Mouse (Mus musculus) embryonic facial prominence, embryonic 11.5 days (tissue): ENCODE results near the gene Dnah6. TPM values are rescaled to one million over a fixed set of nuclear protein-coding genes. Genes with fewer than 3 reads are reported as not detected.
A peak's percentile ranks its signal among the peaks of the same experiment; 100 is the strongest.

Experiments used
- ATAC-seq: fragments of 200-750 bp; cut with Nextera tagmentation; replicated peaks from 2 replicates; pipeline ENCODE4 v1.8.0; 2017; ENCODE audit warnings: low read depth; ENCODE audit not compliant: insufficient number of reproducible peaks, low FRiP score, low TSS enrichment
- DNase-seq: peaks from one replicate; pipeline ENCODE4 v3.0.0-alpha.2; 2015; ENCODE audit warnings: low spot score
- H3K27ac ChIP-seq: fragments of 300-500 bp; sonication (generic); replicated peaks from 2 replicates; pipeline ENCODE4 v1.5.1; 2014; ENCODE audit warnings: mild to moderate bottlenecking, low read depth, low read length, control low read depth
- H3K27me3 ChIP-seq: fragments of 300-500 bp; sonication (generic); 2 replicates; pipeline ENCODE4 v1.6.1; 2014; ENCODE audit warnings: mild to moderate bottlenecking, low read length, moderate library complexity, mixed read lengths; ENCODE audit not compliant: control insufficient read depth, insufficient read depth
- H3K36me3 ChIP-seq: fragments of 300-500 bp; sonication (generic); replicated peaks from 2 replicates; pipeline ENCODE4 v1.6.1; 2014; ENCODE audit warnings: low read depth, mild to moderate bottlenecking, low read length, moderate library complexity, mixed read lengths; ENCODE audit not compliant: control insufficient read depth, insufficient read depth
- H3K4me1 ChIP-seq: fragments of 300-500 bp; sonication (generic); 2 replicates; pipeline ENCODE4 v1.6.1; 2014; ENCODE audit warnings: low read length, mixed read lengths; ENCODE audit not compliant: control insufficient read depth, insufficient read depth
- H3K4me2 ChIP-seq: fragments of 300-500 bp; sonication (generic); 2 replicates; pipeline ENCODE4 v1.6.1; 2014; ENCODE audit warnings: low read depth, mild to moderate bottlenecking, control low read depth, low read length, moderate library complexity
- H3K4me3 ChIP-seq: fragments of 300-500 bp; sonication (generic); 2 replicates; pipeline ENCODE4 v1.5.1; 2014; ENCODE audit warnings: low read depth, low read length, control low read depth
- H3K9ac ChIP-seq: fragments of 300-500 bp; sonication (generic); replicated peaks from 2 replicates; pipeline ENCODE4 v1.6.1; 2014; ENCODE audit warnings: mild to moderate bottlenecking, control low read depth, low read length
- H3K9me3 ChIP-seq: fragments of 300-500 bp; sonication (generic); replicated peaks from 2 replicates; pipeline ENCODE4 v1.6.1; 2016; ENCODE audit warnings: mild to moderate bottlenecking, low read length, inconsistent platforms, mixed read lengths; ENCODE audit not compliant: control insufficient read depth
- WGBS: fragments of 180-500 bp; shearing (Covaris S2); extraction: QIAGEN DNeasy Blood & Tissue Kit; methylation state at CpG from one replicate; pipeline ENCODE4 v1.1.7; 2014; 5-methylcytosine and 5-hydroxymethylcytosine counted together
- polyA plus RNA-seq: library from polyadenylated mRNA; unstranded; fragments of >200 nt; fragmentation: Nextera tagmentation; extraction: Ambion mirVana; gene quantifications from 2 replicates; pipeline ENCODE4 v1.2.1, GENCODE M21; 2014

The Dnah6 gene
- polyA plus RNA-seq, 1 experiment from 2014 or later, result 0.04 TPM

DNA sequence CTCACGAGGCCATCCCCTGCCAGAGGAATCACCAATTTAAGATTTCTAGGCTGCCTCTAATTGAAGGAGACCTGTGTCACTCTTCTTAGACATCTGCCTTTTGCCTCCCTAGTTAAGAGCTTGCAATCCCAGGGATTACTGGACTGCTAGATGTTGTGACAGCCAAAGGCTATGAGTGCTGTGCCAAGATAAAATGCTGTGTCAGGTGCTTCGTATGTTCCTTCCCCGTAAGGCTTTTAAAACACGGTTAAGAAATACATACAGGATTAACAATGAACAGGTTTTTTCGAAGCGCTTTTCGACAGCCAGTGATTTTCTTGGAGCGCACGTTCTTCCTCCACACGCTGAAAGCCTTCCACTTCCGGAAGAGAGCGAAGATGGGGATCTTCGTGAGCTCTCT, 26.2 kb downstream of the Dnah6 start:
- no peak overlapping the region for H3K4me3 ChIP-seq
- H3K9me3 ChIP-seq, result no peaks in the 10 kb centered on the region
- no peak for DNase-seq
- H3K27me3 ChIP-seq, result no peaks in the 10 kb centered on the region
- H3K4me1 ChIP-seq, result no peaks in the 10 kb centered on the region
- H3K27ac ChIP-seq, result no peak overlapping the region
- no peak for ATAC-seq
- 90% methylated on average over 13 of the region's 13 CpGs for WGBS
- H3K9ac ChIP-seq, result no peak overlapping the region
- H3K36me3 ChIP-seq, result no peaks in the 10 kb centered on the region
- H3K4me2 ChIP-seq, result no peak overlapping the region

DNA sequence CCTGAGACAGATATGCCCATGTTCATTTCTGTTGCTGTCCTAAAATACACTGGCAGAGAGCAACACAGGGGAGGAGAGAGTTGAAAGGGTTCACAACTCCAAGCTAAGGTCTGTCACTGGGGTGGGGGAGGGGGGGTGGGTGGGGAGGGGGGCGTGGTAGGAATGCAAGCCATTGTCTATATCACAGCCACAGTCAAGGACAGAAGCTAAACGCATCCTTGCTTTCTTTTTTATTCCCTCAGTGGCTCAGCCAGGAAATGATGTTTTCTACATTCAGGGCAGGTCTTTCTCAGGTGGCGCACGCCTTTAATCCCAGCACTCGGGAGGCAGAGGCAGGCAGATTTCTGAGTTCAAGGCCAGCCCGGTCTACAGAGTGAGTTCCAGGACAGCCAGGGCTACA, 30.7 kb downstream of the Dnah6 start:
- Histone ChIP-seq H3K9me3 (no peaks in the 10 kb centered on the region), H3K36me3 (no peaks in the 10 kb centered on the region), H3K4me2 (no peak overlapping the region), H3K27ac (no peak overlapping the region), H3K27me3 (no peaks in the 10 kb centered on the region), H3K9ac (no peak overlapping the region), H3K4me3 (no peak overlapping the region), H3K4me1 (no peaks in the 10 kb centered on the region)
- DNase-seq (no peak), ATAC-seq (no peak)
- WGBS, result 79% methylated on average over 6 of the region's 6 CpGs

DNA sequence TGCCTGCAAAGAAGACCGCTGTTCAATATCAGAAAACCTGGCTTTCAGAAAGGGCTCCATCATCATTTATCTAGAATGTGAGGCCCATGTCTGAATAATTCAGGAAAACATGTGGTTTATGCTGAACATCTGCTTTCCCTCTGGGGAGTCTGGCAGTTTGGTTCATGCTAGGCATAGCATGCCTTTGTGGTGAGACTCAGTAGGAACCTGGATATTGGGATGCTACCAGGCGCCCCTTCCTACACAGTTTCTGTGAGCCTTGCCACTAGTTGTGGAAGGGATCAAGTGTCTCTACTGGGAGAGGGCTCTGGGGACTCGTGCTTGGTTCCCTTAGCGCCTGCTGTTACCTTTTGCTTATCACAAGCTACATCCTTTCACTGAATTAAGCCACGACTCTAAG, 37.2 kb downstream of the Dnah6 start:
- H3K9ac ChIP-seq, result no peak overlapping the region
- H3K4me2 ChIP-seq, result no peak overlapping the region
- H3K36me3 ChIP-seq, result no peaks in the 10 kb centered on the region
- ATAC-seq (no peak), DNase-seq (peak; percentile 8)
- no peak overlapping the region for H3K27ac ChIP-seq
- H3K4me1 ChIP-seq, result no peaks in the 10 kb centered on the region
- H3K4me3 ChIP-seq, result no peak overlapping the region
- 74% methylated on average over 5 of the region's 5 CpGs for WGBS
- no peaks in the 10 kb centered on the region for H3K9me3 ChIP-seq
- H3K27me3 ChIP-seq, result no peaks in the 10 kb centered on the region

DNA sequence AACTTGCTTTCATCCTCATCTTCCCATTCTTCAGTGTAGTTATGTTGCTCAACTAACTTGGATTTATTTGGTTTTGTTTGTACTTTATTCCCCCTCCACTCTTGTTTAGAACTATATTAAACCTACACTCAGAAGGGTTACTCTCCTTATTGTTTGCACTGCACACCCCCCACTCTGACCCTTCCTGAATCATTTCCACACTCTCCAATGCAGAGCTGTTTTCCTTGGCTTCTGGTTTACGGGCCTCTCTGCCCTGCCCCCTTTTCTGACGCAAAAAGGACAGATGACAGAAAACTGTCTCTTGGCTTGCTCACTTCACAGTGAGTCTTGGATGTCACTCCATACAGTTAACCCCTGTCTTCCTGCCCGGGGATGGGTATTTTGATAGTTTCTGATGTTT, 38.5 kb downstream of the Dnah6 start:
- ATAC-seq (no peak), DNase-seq (no peak)
- H3K4me1 ChIP-seq, result no peaks in the 10 kb centered on the region
- H3K4me3 ChIP-seq, result no peak overlapping the region
- H3K36me3 ChIP-seq, result no peaks in the 10 kb centered on the region
- no peaks in the 10 kb centered on the region for H3K9me3 ChIP-seq
- H3K27me3 ChIP-seq, result no peaks in the 10 kb centered on the region
- H3K4me2 ChIP-seq, result no peak overlapping the region
- no peak overlapping the region for H3K9ac ChIP-seq
- WGBS, result 43% methylated on average over 3 of the region's 3 CpGs
- no peak overlapping the region for H3K27ac ChIP-seq

DNA sequence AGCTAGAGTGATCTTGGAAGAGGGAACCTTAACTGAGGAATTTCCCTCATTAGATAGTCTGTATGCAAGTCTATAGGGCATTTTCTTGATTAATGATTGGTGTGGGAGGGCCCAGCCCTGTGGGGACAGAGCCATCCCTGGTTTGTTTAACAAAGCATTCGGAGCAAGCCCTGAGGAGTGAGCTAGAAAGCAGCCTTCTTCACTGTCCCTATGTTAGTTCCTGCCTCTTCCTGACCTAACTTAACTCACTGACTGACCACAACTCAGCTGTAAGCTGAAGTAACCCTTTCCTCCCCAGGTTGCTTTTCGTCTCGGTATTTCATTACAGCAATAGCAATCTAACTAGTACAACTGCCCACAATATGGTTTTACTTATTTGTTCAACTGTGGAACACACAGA, 39.0 kb downstream of the Dnah6 start:
- ATAC-seq, result no peak

DNA sequence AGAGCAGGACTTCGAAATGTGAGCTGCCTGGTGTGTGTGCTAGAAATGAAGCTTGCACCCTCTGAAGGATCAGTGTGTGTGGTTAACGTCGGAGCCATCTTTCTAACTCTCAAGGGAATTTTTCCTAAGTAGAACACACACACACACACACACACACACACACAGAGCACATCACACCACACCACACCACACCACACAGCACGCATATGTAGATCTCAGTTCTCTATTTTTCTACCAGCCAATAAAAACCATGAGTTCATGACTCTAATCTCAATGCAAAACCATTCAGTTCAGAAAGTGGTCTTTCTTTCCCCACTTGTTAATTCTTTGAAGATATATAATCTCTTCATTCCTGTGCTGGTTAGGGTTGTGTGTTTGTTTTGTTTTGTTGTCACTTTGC, 39.4 kb downstream of the Dnah6 start:
- no peaks in the 10 kb centered on the region for H3K9me3 ChIP-seq
- H3K4me1 ChIP-seq, result no peaks in the 10 kb centered on the region
- H3K4me2 ChIP-seq, result no peak overlapping the region
- no peaks in the 10 kb centered on the region for H3K36me3 ChIP-seq
- 61% methylated on average over 4 of the region's 4 CpGs for WGBS
- no peak overlapping the region for H3K27ac ChIP-seq
- no peaks in the 10 kb centered on the region for H3K27me3 ChIP-seq
- no peak overlapping the region for H3K4me3 ChIP-seq
- no peak for ATAC-seq
- no peak for DNase-seq
- H3K9ac ChIP-seq, result no peak overlapping the region

More for the DNA sequence above, 39.0 kb downstream of the Dnah6 start:
- peak; percentile 15 for DNase-seq
- 28% methylated on average over 3 of the region's 3 CpGs for WGBS
- Histone ChIP-seq H3K4me3 (no peak overlapping the region), H3K9ac (no peak overlapping the region), H3K27ac (no peak overlapping the region), H3K4me1 (no peaks in the 10 kb centered on the region), H3K36me3 (no peaks in the 10 kb centered on the region), H3K4me2 (no peak overlapping the region), H3K9me3 (no peaks in the 10 kb centered on the region), H3K27me3 (no peaks in the 10 kb centered on the region)

DNA sequence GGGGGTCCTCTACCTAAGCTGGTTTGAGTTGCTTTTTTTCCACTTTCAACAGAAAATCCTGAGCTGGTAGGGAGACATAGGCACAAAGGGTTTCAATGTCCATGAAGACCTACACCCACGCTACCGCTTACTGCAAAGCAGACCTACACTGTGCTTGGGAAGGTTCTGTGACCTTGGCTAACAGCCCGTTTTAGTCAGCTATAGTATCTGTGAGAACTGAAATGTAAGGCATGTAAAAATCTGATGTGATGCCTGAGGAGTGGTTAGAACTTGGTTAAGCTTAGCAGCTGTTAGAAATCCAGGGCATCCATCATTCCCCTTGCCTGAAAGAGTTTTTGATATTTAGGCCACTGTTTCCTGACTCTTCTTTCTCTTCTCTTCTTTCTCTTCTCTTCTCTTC, 46.3 kb downstream of the Dnah6 start:
- WGBS, result 83% methylated on average over 3 of the region's 3 CpGs
- Histone ChIP-seq H3K4me2 (no peak overlapping the region), H3K27me3 (no peaks in the 10 kb centered on the region), H3K9me3 (no peaks in the 10 kb centered on the region), H3K27ac (no peak overlapping the region), H3K36me3 (no peaks in the 10 kb centered on the region), H3K9ac (no peak overlapping the region), H3K4me3 (no peak overlapping the region), H3K4me1 (no peaks in the 10 kb centered on the region)
- no peak for ATAC-seq
- DNase-seq, result no peak

DNA sequence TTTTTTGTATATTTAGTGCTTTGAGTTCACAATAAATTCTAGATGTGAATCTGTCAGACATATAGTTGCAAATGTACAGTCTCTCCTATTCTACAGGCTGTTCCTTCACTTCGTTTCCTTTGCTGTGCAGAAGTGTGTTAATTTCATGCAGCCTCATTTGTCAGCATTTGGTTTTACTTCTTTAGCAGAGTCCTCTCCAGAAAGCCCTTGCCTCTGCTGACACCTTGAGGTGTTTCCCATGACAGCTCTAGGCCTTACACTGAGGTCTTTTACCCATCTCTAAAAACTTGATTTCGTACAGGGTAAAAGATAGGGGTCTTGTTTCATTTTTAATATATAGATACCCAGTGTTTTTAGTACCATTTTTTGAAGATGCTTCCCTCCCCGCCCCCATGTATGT, 54.2 kb downstream of the Dnah6 start:
- ATAC-seq (no peak), DNase-seq (no peak)
- Histone ChIP-seq H3K27ac (no peak overlapping the region), H3K4me1 (no peaks in the 10 kb centered on the region), H3K9ac (no peak overlapping the region), H3K27me3 (no peaks in the 10 kb centered on the region), H3K4me3 (no peak overlapping the region), H3K36me3 (no peaks in the 10 kb centered on the region), H3K4me2 (no peak overlapping the region), H3K9me3 (no peaks in the 10 kb centered on the region)
- WGBS, result 83% methylated on average over 3 of the region's 3 CpGs
